Mouse (Mus musculus) granulocyte monocyte progenitor cell, adult 5-6 weeks (primary cell): ENCODE data around the gene Mdc1. TPM values are rescaled to one million over a fixed set of nuclear protein-coding genes. Genes with fewer than 3 reads are reported as not detected.

Experiments
- total RNA-seq, 2 experiments: library from RNA; stranded (forward) in 1 of 2; stranded (reverse) in 1 of 2; fragments of 200-712, 200-1000 nt in 1 of 2; fragments of >200 nt in 1 of 2; fragmentation: Nextera tagmentation in 1 of 2; gene quantifications; 2 replicates each; pipeline ENCODE4 v1.2.3; 2014 to 2017

Gene Mdc1
- total RNA-seq, 2 experiments from 2014 or later, result 28.6 to 159 TPM

Other genes with a start within 250 kb of the Mdc1 start
- gene Sfta2, start 240.0 kb upstream of the Mdc1 start, total RNA-seq (2014; fragmentation: Nextera tagmentation), result not detected in 2 replicates
- gene Sfta2, start 240.0 kb upstream of the Mdc1 start, total RNA-seq (2017), result not detected in 2 replicates
- gene Gm9573, start 214.9 kb upstream of the Mdc1 start, total RNA-seq (2014; fragmentation: Nextera tagmentation), result not detected in 2 replicates
- not detected in 2 replicates for gene Gm9573, start 214.9 kb upstream of the Mdc1 start, total RNA-seq (2017)
- not detected in 2 replicates for gene Mucl3, start 197.8 kb upstream of the Mdc1 start, total RNA-seq (2014; fragmentation: Nextera tagmentation)
- not detected in 2 replicates for gene Mucl3, start 197.8 kb upstream of the Mdc1 start, total RNA-seq (2017)
- gene Vars2, start 173.9 kb upstream of the Mdc1 start, total RNA-seq (2014; fragmentation: Nextera tagmentation), result 7.3 and 30.1 TPM in 2 replicates
- gene Vars2, start 173.9 kb upstream of the Mdc1 start, total RNA-seq (2017), result 7.8 and 16.2 TPM in 2 replicates
- 20.3 and 41.9 TPM in 2 replicates for gene Gtf2h4, start 167.8 kb upstream of the Mdc1 start, total RNA-seq (2014; fragmentation: Nextera tagmentation)
- 32.6 and 40.4 TPM in 2 replicates for gene Gtf2h4, start 167.8 kb upstream of the Mdc1 start, total RNA-seq (2017)
- gene Ddr1, start 136.9 kb upstream of the Mdc1 start, total RNA-seq (2014; fragmentation: Nextera tagmentation), result not detected in 2 replicates
- gene Ddr1, start 136.9 kb upstream of the Mdc1 start, total RNA-seq (2017), result not detected in 2 replicates
- 4.6 and 18.1 TPM in 2 replicates for gene Ier3, start 19.8 kb upstream of the Mdc1 start, total RNA-seq (2014; fragmentation: Nextera tagmentation)
- gene Ier3, start 19.8 kb upstream of the Mdc1 start, total RNA-seq (2017), result 44.3 and 53.7 TPM in 2 replicates
- 66.8 and 109 TPM in 2 replicates for gene Flot1, start 18.3 kb upstream of the Mdc1 start, total RNA-seq (2014; fragmentation: Nextera tagmentation)
- 58.3 and 63.6 TPM in 2 replicates for gene Flot1, start 18.3 kb upstream of the Mdc1 start, total RNA-seq (2017)
- gene Tubb5, start 3.2 kb upstream of the Mdc1 start, total RNA-seq (2014; fragmentation: Nextera tagmentation), result 640 and 699 TPM in 2 replicates
- 874 and 1,022 TPM in 2 replicates for gene Tubb5, start 3.2 kb upstream of the Mdc1 start, total RNA-seq (2017)
- 66.8 and 88.9 TPM in 2 replicates for gene Nrm, start 19.8 kb downstream of the Mdc1 start, total RNA-seq (2014; fragmentation: Nextera tagmentation)
- gene Nrm, start 19.8 kb downstream of the Mdc1 start, total RNA-seq (2017), result 41.5 and 46.0 TPM in 2 replicates
- gene Ppp1r18, start 24.1 kb downstream of the Mdc1 start, total RNA-seq (2014; fragmentation: Nextera tagmentation), result 56.9 and 60.9 TPM in 2 replicates
- 15.0 and 17.4 TPM in 2 replicates for gene Ppp1r18, start 24.1 kb downstream of the Mdc1 start, total RNA-seq (2017)
- 79.2 and 111 TPM in 2 replicates for gene Dhx16, start 38.3 kb downstream of the Mdc1 start, total RNA-seq (2014; fragmentation: Nextera tagmentation)
- 44.3 and 57.8 TPM in 2 replicates for gene Dhx16, start 38.3 kb downstream of the Mdc1 start, total RNA-seq (2017)
- 97.8 and 112 TPM in 2 replicates for gene 2310061I04Rik, start 55.9 kb downstream of the Mdc1 start, total RNA-seq (2014; fragmentation: Nextera tagmentation)
- gene 2310061I04Rik, start 55.9 kb downstream of the Mdc1 start, total RNA-seq (2017), result 6.2 and 8.4 TPM in 2 replicates
- gene Atat1, start 68.6 kb downstream of the Mdc1 start, total RNA-seq (2014; fragmentation: Nextera tagmentation), result 17.8 and 25.6 TPM in 2 replicates
- gene Atat1, start 68.6 kb downstream of the Mdc1 start, total RNA-seq (2017), result 5.4 and 8.0 TPM in 2 replicates
- 100 and 151 TPM in 2 replicates for gene Mrps18b, start 74.9 kb downstream of the Mdc1 start, total RNA-seq (2014; fragmentation: Nextera tagmentation)
- 62.6 and 72.8 TPM in 2 replicates for gene Mrps18b, start 74.9 kb downstream of the Mdc1 start, total RNA-seq (2017)
- 78.2 and 83.9 TPM in 2 replicates for gene Ppp1r10, start 74.9 kb downstream of the Mdc1 start, total RNA-seq (2014; fragmentation: Nextera tagmentation)
- gene Ppp1r10, start 74.9 kb downstream of the Mdc1 start, total RNA-seq (2017), result 79.2 and 87.5 TPM in 2 replicates
- gene Abcf1, start 128.2 kb downstream of the Mdc1 start, total RNA-seq (2014; fragmentation: Nextera tagmentation), result 74.4 and 92.3 TPM in 2 replicates
- 165 and 231 TPM in 2 replicates for gene Abcf1, start 128.2 kb downstream of the Mdc1 start, total RNA-seq (2017)
- 21.5 and 21.7 TPM in 2 replicates for gene Gnl1, start 138.3 kb downstream of the Mdc1 start, total RNA-seq (2014; fragmentation: Nextera tagmentation)
- gene Gnl1, start 138.3 kb downstream of the Mdc1 start, total RNA-seq (2017), result 18.3 and 20.9 TPM in 2 replicates
- 38.2 and 59.1 TPM in 2 replicates for gene Prr3, start 138.7 kb downstream of the Mdc1 start, total RNA-seq (2014; fragmentation: Nextera tagmentation)
- gene Prr3, start 138.7 kb downstream of the Mdc1 start, total RNA-seq (2017), result 15.0 and 16.4 TPM in 2 replicates
- gene H2-T24, start 179.0 kb downstream of the Mdc1 start, total RNA-seq (2014; fragmentation: Nextera tagmentation), result 2.1 and 4.6 TPM in 2 replicates
- 7.8 and 8.8 TPM in 2 replicates for gene H2-T24, start 179.0 kb downstream of the Mdc1 start, total RNA-seq (2017)
- 49.1 and 55.7 TPM in 2 replicates for gene H2-T23, start 191.3 kb downstream of the Mdc1 start, total RNA-seq (2014; fragmentation: Nextera tagmentation)
- 48.6 and 62.5 TPM in 2 replicates for gene H2-T23, start 191.3 kb downstream of the Mdc1 start, total RNA-seq (2017)
- 34.5 and 35.7 TPM in 2 replicates for gene H2-T22, start 201.2 kb downstream of the Mdc1 start, total RNA-seq (2014; fragmentation: Nextera tagmentation)
- 39.2 and 39.4 TPM in 2 replicates for gene H2-T22, start 201.2 kb downstream of the Mdc1 start, total RNA-seq (2017)
- gene Gm6034, start 201.4 kb downstream of the Mdc1 start, total RNA-seq (2014; fragmentation: Nextera tagmentation), result not detected in 2 replicates
- gene Gm6034, start 201.4 kb downstream of the Mdc1 start, total RNA-seq (2017), result not detected in 2 replicates
- not detected in 2 replicates for gene Gm11127, start 216.9 kb downstream of the Mdc1 start, total RNA-seq (2014; fragmentation: Nextera tagmentation)
- not detected in 2 replicates for gene Gm11127, start 216.9 kb downstream of the Mdc1 start, total RNA-seq (2017)